Mouse (Mus musculus): ENCODE measurements around the gene Tubb2b.

The Tubb2b gene

DNA sequence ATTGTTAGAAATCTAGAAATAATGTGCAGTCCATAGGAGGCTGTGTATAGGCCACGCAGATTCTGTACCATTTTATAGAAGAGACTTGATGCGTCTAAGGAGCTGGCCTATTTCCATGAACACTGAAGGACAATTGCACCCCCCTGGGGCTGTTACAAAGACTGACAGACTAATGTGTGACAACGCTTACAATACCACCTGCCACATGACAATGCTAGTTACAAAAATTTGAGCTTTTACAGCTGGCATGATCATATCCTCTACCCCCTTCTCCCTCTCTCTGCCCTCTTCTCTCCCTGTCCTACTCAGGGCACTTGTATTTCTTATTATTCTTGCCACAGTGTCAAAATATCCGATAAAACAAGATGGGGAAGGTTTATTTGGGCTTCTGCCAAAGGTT is 48.3 kb downstream of the Tubb2b start:
- Histone ChIP-seq H3K27me3 (ENCODE audit: control insufficient read depth, insufficient read depth, low read length, poor library complexity, severe bottlenecking) (no peaks in the 10 kb centered on the region), H3K36me3 (ENCODE audit: control insufficient read depth, insufficient read depth, low read length, poor library complexity, severe bottlenecking) (no peaks in the 10 kb centered on the region)
- DNase-seq (ENCODE audit: low read depth, low spot score) = no peak

DNA sequence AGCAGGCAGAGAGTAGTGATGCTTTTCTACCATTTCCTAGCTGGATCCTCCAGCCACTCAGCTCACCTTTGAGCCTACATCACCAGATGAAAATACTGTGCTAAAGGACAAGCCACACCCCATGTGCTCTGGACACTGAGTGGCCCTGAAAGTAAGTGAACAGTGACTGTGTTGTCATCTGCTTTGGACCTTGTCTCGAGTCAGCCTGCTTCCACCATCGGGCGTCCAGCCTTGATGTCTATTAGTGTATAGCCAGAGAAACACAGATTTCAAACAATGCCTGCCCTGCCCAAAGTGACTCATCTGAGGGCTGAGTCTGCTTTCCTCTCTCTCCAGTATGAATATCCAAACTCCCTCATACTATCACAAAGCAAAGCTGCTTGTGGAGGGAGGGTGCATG is 50.5 kb downstream of the Tubb2b start:
- Histone ChIP-seq H3K36me3 (ENCODE audit: control insufficient read depth, insufficient read depth, low read length, poor library complexity, severe bottlenecking) (no peaks in the 10 kb centered on the region), H3K27me3 (ENCODE audit: control insufficient read depth, insufficient read depth, low read length, poor library complexity, severe bottlenecking) (no peaks in the 10 kb centered on the region)
- no peak for DNase-seq (ENCODE audit: low read depth, low spot score)

- H3K36me3 ChIP-seq (ENCODE audit: control insufficient read depth, insufficient read depth, low read length, poor library complexity, severe bottlenecking) = no peaks in the 10 kb centered on the region
- peak; percentile 16 for DNase-seq (ENCODE audit: low read depth, low spot score)
- no peaks in the 10 kb centered on the region for H3K27me3 ChIP-seq (ENCODE audit: control insufficient read depth, insufficient read depth, low read length, poor library complexity, severe bottlenecking)
Measured at GRCm38 (mm10) chr13:34078500-34079280, 51.6 kb downstream of the Tubb2b start.

DNA sequence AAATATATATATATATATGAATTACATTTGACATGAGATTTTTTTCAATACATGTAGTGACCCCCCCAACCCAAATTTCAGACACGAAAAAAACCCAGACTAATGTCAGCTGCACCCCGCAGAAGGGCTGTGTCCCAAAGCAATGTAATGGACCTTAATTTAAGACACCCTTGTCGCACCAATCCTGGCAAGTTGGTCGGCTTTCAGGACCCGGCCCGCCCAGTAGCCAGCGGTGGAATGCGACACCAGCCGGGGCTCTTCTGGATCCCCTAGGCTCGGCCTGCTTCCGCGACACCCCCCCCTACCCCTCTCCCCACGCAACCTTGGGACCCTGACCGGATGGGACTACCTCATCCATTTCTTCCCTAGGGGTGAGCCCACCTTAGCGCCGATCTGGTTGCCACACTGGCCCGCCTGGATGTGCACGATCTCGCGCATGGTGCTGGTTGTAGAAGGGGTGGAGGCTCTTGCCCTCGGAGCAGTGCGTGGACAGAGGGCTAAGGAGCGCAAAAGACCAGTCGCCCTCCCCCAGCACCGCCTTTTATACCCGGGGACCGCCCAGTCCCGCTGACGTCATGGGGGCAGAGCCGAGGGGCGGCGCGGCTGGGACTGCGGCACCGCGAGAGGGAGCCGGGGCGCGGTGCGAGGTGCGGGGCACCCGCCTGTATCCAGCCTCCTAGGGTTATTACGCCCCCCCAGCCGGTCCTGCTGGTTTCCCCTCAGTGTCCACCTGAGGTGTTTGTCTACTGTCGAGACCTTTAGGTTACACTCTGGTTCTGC is 52.6 kb downstream of the Tubb2b start, which contains the start of gene Tubb2a:
Tubb2a (minus strand) TSS at position 516 of the 780 bp plus-strand sequence.
- no peaks in the 10 kb centered on the region for H3K27me3 ChIP-seq (ENCODE audit: control insufficient read depth, insufficient read depth, low read length, poor library complexity, severe bottlenecking)
- H3K36me3 ChIP-seq (ENCODE audit: control insufficient read depth, insufficient read depth, low read length, poor library complexity, severe bottlenecking) = no peaks in the 10 kb centered on the region
- peak; percentile 93 for DNase-seq (ENCODE audit: low read depth, low spot score)

Data from splenic B cell, adult 2 months (primary cell).